Mouse (Mus musculus) midbrain, embryonic 16.5 days (tissue): ENCODE measurements at regions not wholly inside any gene's neighbourhood (a gene's known extent, or its start where the extent isn't known, plus 50 kb on each side); places are given as distances from the start of the nearest gene placed in this dataset.

ENCODE experiments used
- ATAC-seq: fragments of 200-750 bp; cut with Nextera tagmentation; 2 replicates; pipeline ENCODE4 v1.8.0; 2017; ENCODE audit warnings: moderate TSS enrichment
- H3K27ac ChIP-seq: fragments of 300-500 bp; sonication (generic); 2 replicates; pipeline ENCODE4 v1.5.1; 2014; ENCODE audit warnings: mild to moderate bottlenecking, low read length, mixed read lengths
- H3K27me3 ChIP-seq: fragments of 300-500 bp; sonication (generic); 2 replicates; pipeline ENCODE4 v1.6.1; 2014; ENCODE audit warnings: low read depth, low read length, mixed read lengths; ENCODE audit not compliant: control insufficient read depth, insufficient read depth
- H3K36me3 ChIP-seq: fragments of 300-500 bp; sonication (generic); 2 replicates; pipeline ENCODE4 v1.6.1; 2014; ENCODE audit warnings: mild to moderate bottlenecking, low read length, moderate library complexity, mixed read lengths; ENCODE audit not compliant: control insufficient read depth, insufficient read depth
- H3K4me1 ChIP-seq: fragments of 300-500 bp; sonication (generic); 2 replicates; pipeline ENCODE4 v1.6.1; 2014; ENCODE audit warnings: mild to moderate bottlenecking, low read length, mixed read lengths; ENCODE audit not compliant: control insufficient read depth, insufficient read depth
- H3K4me2 ChIP-seq: fragments of 300-500 bp; sonication (generic); 2 replicates; pipeline ENCODE4 v1.6.1; 2014; ENCODE audit warnings: mild to moderate bottlenecking, low read length, mixed read lengths
- H3K4me3 ChIP-seq: fragments of 300-500 bp; sonication (generic); 2 replicates; pipeline ENCODE4 v1.5.1; 2014; ENCODE audit warnings: low read depth, mild to moderate bottlenecking, low read length, moderate library complexity, mixed read lengths
- H3K9ac ChIP-seq: fragments of 300-500 bp; sonication (generic); 2 replicates; pipeline ENCODE4 v1.6.1; 2014; ENCODE audit warnings: low read depth, low read length, mixed read lengths
- H3K9me3 ChIP-seq: fragments of 300-500 bp; sonication (generic); replicated peaks from 2 replicates; pipeline ENCODE4 v1.6.1; 2014; ENCODE audit warnings: mild to moderate bottlenecking, low read length, mixed read lengths; ENCODE audit not compliant: control insufficient read depth, poor library complexity, severe bottlenecking
- WGBS: fragments of 180-500 bp; shearing (Covaris S2); extraction: QIAGEN DNeasy Blood & Tissue Kit; methylation state at CpG from one replicate; pipeline ENCODE4 v1.1.7; 2014; 5-methylcytosine and 5-hydroxymethylcytosine counted together

GRCm38 (mm10) chr8:4411126-4411525, 81.7 kb upstream of the Cers4 start:
- Histone ChIP-seq H3K9ac (no peak overlapping the region), H3K4me1 (no peaks in the 10 kb centered on the region), H3K4me2 (no peak overlapping the region), H3K9me3 (no peaks in the 10 kb centered on the region), H3K36me3 (no peaks in the 10 kb centered on the region), H3K4me3 (no peak overlapping the region), H3K27ac (no peak overlapping the region), H3K27me3 (no peaks in the 10 kb centered on the region)
- 47% methylated on average over 3 of the region's 3 CpGs for WGBS
- ATAC-seq, result no peak

- no peak overlapping the region for H3K27ac ChIP-seq
- H3K4me3 ChIP-seq, result no peak overlapping the region
- H3K9ac ChIP-seq, result no peak overlapping the region
- 71% methylated on average over 2 of the region's 2 CpGs for WGBS
- no peak for ATAC-seq
- no peak overlapping the region for H3K4me2 ChIP-seq
- no peaks in the 10 kb centered on the region for H3K27me3 ChIP-seq
- H3K4me1 ChIP-seq, result no peaks in the 10 kb centered on the region
- H3K9me3 ChIP-seq, result no peaks in the 10 kb centered on the region
- H3K36me3 ChIP-seq, result no peaks in the 10 kb centered on the region
Observed at GRCm38 (mm10) chr8:4411836-4412235, 81.0 kb upstream of the Cers4 start.

- H3K27ac ChIP-seq, result no peak overlapping the region
- no peak overlapping the region for H3K9ac ChIP-seq
- ATAC-seq, result peak; percentile 31; the same call in 1 of the 2 replicates
- no peaks in the 10 kb centered on the region for H3K27me3 ChIP-seq
- no peaks in the 10 kb centered on the region for H3K4me1 ChIP-seq
- H3K9me3 ChIP-seq, result no peaks in the 10 kb centered on the region
- no peaks in the 10 kb centered on the region for H3K36me3 ChIP-seq
- 41% methylated on average over 6 of the region's 6 CpGs for WGBS
- no peak overlapping the region for H3K4me3 ChIP-seq
- H3K4me2 ChIP-seq, result no peak overlapping the region
Observed at GRCm38 (mm10) chr8:4413206-4413605, 79.6 kb upstream of the Cers4 start.

- H3K9me3 ChIP-seq, result no peaks in the 10 kb centered on the region
- 3% methylated on average over 4 of the region's 4 CpGs for WGBS
- peak; percentile 72 for ATAC-seq
- H3K4me2 ChIP-seq, result no peak overlapping the region
- no peaks in the 10 kb centered on the region for H3K27me3 ChIP-seq
- H3K4me3 ChIP-seq, result no peak overlapping the region
- no peaks in the 10 kb centered on the region for H3K36me3 ChIP-seq
- no peak overlapping the region for H3K27ac ChIP-seq
- H3K9ac ChIP-seq, result no peak overlapping the region
- no peaks in the 10 kb centered on the region for H3K4me1 ChIP-seq
Observed at GRCm38 (mm10) chr8:4413764-4414163, 79.1 kb upstream of the Cers4 start.

GRCm38 (mm10) chr8:4417141-4417540, 75.7 kb upstream of the Cers4 start:
- Histone ChIP-seq H3K4me1 (no peaks in the 10 kb centered on the region), H3K27ac (no peak overlapping the region), H3K9ac (no peak overlapping the region), H3K4me2 (no peak overlapping the region), H3K27me3 (no peaks in the 10 kb centered on the region), H3K4me3 (no peak overlapping the region), H3K36me3 (no peaks in the 10 kb centered on the region), H3K9me3 (no peaks in the 10 kb centered on the region)
- WGBS, result 86% methylated on average over 3 of the region's 3 CpGs
- ATAC-seq, result no peak

GRCm38 (mm10) chr8:4433161-4433560, 59.7 kb upstream of the Cers4 start:
- H3K4me3 ChIP-seq, result no peak overlapping the region
- no peaks in the 10 kb centered on the region for H3K27me3 ChIP-seq
- H3K9me3 ChIP-seq, result no peaks in the 10 kb centered on the region
- ATAC-seq, result no peak
- WGBS, result 83% methylated on average over 2 of the region's 2 CpGs
- H3K4me2 ChIP-seq, result no peak overlapping the region
- no peak overlapping the region for H3K27ac ChIP-seq
- H3K9ac ChIP-seq, result no peak overlapping the region
- H3K4me1 ChIP-seq, result no peaks in the 10 kb centered on the region
- H3K36me3 ChIP-seq, result no peaks in the 10 kb centered on the region

GRCm38 (mm10) chr8:4436546-4436945, 56.3 kb upstream of the Cers4 start:
- WGBS, result 30% methylated on average over 3 of the region's 3 CpGs
- Histone ChIP-seq H3K9ac (no peak overlapping the region), H3K4me3 (no peak overlapping the region), H3K36me3 (no peaks in the 10 kb centered on the region), H3K27me3 (no peaks in the 10 kb centered on the region), H3K27ac (no peak overlapping the region), H3K4me1 (no peaks in the 10 kb centered on the region), H3K9me3 (no peaks in the 10 kb centered on the region), H3K4me2 (no peak overlapping the region)
- ATAC-seq, result no peak
